Mouse (Mus musculus) bone marrow, adult 2 months (tissue): ENCODE data around the gene Slbp.

ENCODE experiments used
- CTCF ChIP-seq: fragments of 200-500 bp; IDR thresholded peaks from 2 replicates; pipeline ENCODE4 v1.5.1; 2011; ENCODE audit warnings: low read length, control low read depth; ENCODE audit not compliant: control insufficient read depth, insufficient read depth
- POLR2A ChIP-seq: fragments of 200-500 bp; IDR thresholded peaks from 2 replicates; pipeline ENCODE4 v1.6.1; 2011; ENCODE audit warnings: low read depth, mild to moderate bottlenecking, control low read depth, low read length, borderline replicate concordance; ENCODE audit not compliant: control insufficient read depth

DNA sequence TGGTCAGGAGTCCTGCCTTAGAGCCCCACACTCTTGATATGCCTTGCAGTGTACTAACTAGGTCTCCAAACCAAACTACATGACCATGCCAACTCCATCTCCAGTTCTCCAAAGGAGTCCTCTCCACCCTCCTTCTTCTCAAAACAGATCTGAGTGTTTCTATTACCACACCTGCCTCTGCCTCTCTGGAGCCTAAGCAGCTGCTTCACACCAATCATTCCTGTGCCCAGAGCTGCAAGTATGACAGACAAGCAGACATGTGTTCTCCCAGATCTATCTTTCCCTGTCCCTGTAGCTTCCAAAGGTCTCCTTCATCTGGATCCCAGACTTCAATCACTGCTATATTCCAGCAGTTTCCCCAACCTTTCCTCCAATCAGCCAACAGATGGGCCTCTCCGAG, 4.4 kb upstream of the Slbp start:
- TF ChIP-seq POLR2A (no peak), CTCF (no peak)
